Mouse (Mus musculus): ENCODE data around the gene Gm40193.

Gm40193 gene

GRCm38 (mm10) chr11:70506962-70507515 is 25.7 kb downstream of the Gm40193 start:
- no peak for DNase-seq (ENCODE audit: low spot score in 2 of 2)

DNA sequence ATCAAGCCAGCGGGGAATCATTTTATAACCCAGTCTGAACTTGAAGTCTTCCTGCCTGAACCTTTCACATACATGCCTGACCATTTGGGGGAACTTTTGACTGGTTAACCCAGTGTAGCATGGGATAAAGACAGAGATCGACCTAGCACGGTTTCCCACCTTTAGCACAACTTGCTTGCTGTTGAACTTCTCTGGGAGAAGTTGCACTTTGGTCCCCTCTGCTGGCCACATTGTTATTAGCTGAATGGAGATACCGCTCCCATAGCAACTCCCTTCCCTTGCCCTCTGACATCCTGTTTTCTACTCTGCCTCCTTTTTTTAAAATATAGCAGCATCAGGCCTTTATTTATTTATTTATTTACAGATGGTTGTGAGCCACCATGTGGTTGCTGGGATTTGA is 26.4 kb downstream of the Gm40193 start:
- peak; percentile 60 to 79 for DNase-seq (ENCODE audit: low spot score in 2 of 2)

GRCm38 (mm10) chr11:70504970-70505369 is 27.8 kb downstream of the Gm40193 start, which contains the start of gene Tm4sf5:
TSS of gene Tm4sf5 (plus strand) at chr11:70505244.
- no peak for DNase-seq (ENCODE audit: low spot score in 2 of 2)

GRCm38 (mm10) chr11:70502018-70502417 is 30.7 kb downstream of the Gm40193 start:
- DNase-seq (ENCODE audit: low spot score in 2 of 2): no peak

DNA sequence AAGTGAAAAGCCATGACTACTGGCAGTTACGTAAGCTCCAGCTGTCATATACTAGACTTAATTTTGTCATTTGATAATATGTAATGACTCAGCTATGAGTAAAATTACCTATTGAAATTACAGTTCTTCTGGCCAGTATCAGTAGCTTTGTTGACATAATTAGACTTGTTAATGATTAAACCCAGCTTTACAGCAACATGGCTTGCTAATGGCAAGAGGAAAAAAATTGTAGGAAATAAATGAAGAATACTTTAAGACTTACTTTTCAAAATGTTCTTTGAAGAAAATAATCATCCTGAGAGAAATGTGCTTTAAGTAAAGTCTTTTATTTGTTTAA is 32.3 kb downstream of the Gm40193 start:
- no peak for DNase-seq (ENCODE audit: low spot score in 2 of 2)

DNA sequence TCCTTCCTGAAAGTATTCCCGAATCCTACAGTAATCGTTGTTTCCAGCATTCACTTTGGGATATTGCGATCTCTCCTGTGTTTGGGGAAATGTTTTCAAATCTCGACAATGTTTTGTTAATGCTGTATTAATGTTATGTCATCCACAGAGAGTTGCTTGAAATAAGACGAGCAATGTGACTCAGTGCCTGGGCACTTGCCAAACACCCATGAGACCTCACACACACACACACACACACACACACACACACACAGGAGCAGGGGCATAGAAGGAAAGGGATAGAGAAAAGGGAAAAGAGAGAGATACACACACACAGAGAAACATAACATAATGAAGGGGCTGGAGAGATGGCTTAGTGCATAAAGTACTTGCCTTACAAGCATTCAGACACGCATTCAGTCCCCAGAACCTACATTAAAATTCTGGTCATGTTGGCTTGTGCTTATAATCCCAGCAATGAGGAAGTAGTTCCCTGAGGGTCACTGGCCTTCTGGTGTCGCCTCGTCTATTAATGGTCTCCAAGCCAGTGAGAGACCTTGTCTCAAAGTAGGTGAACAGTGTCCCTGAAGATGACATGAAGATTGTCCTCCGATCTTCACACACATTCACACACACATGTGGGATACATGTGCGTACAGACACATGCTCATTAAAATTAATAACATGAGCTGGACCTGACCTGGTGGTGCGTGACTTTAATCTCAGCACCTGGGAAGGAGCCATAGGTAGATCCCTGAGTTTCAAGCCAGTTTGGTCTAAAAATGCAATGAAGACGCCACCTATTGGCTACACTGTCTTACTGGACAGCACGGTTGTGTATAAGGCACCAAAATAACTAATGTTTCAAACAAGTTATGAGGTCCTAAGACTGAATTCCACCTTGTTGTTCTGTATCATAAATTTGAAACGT is 32.9 kb downstream of the Gm40193 start:
- no peak for DNase-seq (ENCODE audit: low spot score in 2 of 2)

GRCm38 (mm10) chr11:70489684-70490083 is 43.1 kb downstream of the Gm40193 start:
- DNase-seq (ENCODE audit: low spot score in 2 of 2): no peak

DNA sequence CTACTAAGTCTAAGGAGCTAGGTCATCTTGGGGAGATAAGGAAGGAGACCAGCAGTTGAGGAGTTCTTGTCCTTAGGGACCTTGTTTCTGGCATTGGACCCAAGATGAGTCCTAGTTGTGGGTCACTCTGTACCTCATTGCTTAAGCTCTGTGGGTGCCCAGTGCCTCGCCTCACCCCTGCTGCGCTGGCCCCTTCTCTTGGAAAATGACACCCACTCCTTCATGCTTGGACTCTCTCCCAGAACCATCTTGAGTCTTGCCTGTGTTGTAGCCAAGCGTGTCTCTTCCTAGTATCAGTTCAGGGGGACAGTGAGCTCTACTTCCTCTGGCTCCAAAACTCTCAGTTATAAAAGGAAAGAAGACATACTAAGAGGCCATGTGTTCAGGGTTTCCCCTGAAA is 43.6 kb downstream of the Gm40193 start:
- DNase-seq (ENCODE audit: low spot score in 2 of 2): no peak

DNA sequence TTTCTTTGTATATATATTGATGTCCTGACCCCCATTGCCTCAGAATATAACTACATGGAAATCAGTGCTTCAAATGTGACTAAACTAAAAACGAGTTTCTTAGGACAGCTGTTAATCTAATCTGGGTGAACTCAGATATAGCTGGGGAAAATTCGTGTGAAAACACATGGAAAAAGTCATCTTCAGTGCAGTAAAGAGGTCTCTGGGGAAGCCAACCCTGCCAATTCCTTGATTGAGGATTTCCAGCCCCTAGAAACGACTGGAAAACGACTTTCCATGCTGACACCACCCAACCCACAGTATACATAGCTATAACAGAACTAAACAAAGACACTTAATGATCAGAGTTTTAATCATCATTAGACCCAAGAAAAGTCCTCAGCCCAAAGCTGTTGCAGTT is 44.9 kb downstream of the Gm40193 start:
- no peak for DNase-seq (ENCODE audit: low spot score in 2 of 2)

DNA sequence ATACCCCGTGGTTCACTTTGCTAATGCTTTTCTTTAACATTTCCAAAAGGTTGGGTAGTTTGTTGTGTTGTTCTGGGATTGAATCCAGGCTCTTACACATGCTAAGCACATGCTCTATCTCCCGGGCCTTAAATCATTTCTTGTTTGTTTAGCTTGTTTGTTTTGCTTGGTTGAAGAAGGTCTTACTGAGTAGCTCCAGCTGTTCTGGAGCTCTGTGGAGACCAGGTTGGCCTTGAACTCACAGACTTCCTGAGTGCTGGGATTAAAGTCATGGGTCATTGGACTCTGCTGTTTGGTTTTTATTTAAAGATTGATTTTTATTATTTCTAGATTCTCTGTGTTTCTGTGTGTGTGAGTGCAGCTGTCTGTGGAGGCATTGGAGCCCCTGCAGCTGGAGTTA is 47.2 kb downstream of the Gm40193 start:
- no peak for DNase-seq (ENCODE audit: low spot score in 2 of 2)
